Mouse (Mus musculus): ENCODE data around the gene Hivep2. TPM values are rescaled to one million over a fixed set of nuclear protein-coding genes. Genes with fewer than 3 reads are reported as not detected.

Hivep2 gene
- polyA plus RNA-seq, 1 experiment from 2014 or later = 6.9 TPM

- 61% methylated on average over 4 of the region's 4 CpGs for WGBS
- ATAC-seq (ENCODE audit: low FRiP score, low read depth) = peak; percentile 72; the same call in 1 of the 2 replicates
- no peaks in the 10 kb centered on the region for H3K27me3 ChIP-seq (replicated peaks)
These were observed 39.1 kb downstream of the Hivep2 start for GRCm38 (mm10) chr10:14004769-14005517.

GRCm38 (mm10) chr10:14009721-14010120 is 43.8 kb downstream of the Hivep2 start:
- Histone ChIP-seq H3K4me3 (no peak overlapping the region), H3K36me3 (no peaks in the 10 kb centered on the region), H3K27me3 (replicated peaks) (no peaks in the 10 kb centered on the region), H3K9ac (no peak overlapping the region), H3K4me2 (replicated peaks) (no peak overlapping the region), H3K27ac (no peak overlapping the region), H3K9me3 (no peaks in the 10 kb centered on the region), H3K4me1 (0 out of 2 replicates have a peak, but pooled peaks cover 5% of the 10 kb centered on the region)
- no peak for ATAC-seq (ENCODE audit: low FRiP score, low read depth)
- WGBS = 84% methylated on average over 2 of the region's 2 CpGs

More at GRCm38 (mm10) chr10:14004769-14005517, 39.1 kb downstream of the Hivep2 start:
- 0 out of 2 replicates have a peak, but pooled peaks cover 5% of the 10 kb centered on the region for H3K4me1 ChIP-seq
- no peak overlapping the region for H3K9ac ChIP-seq
- no peak overlapping the region for H3K4me3 ChIP-seq
- H3K36me3 ChIP-seq = no peaks in the 10 kb centered on the region
- H3K4me2 ChIP-seq (replicated peaks) = no peak overlapping the region
- no peak overlapping the region for H3K27ac ChIP-seq
- H3K9me3 ChIP-seq = no peaks in the 10 kb centered on the region

GRCm38 (mm10) chr10:14016287-14016970 is 50.6 kb downstream of the Hivep2 start:
- Histone ChIP-seq H3K4me1 (peaks cover 17% of the 10 kb centered on the region), H3K4me2 (replicated peaks) (no peak overlapping the region), H3K4me3 (no peak overlapping the region), H3K27ac (no peak overlapping the region), H3K9me3 (no peaks in the 10 kb centered on the region), H3K27me3 (replicated peaks) (no peaks in the 10 kb centered on the region), H3K36me3 (no peaks in the 10 kb centered on the region), H3K9ac (no peak overlapping the region)
- WGBS = 51% methylated on average over 13 of the region's 13 CpGs
- no peak for ATAC-seq (ENCODE audit: low FRiP score, low read depth)

- 54% methylated on average over 2 of the region's 2 CpGs for WGBS
- Histone ChIP-seq H3K27ac (no peak overlapping the region), H3K4me1 (peaks cover 17% of the 10 kb centered on the region), H3K4me2 (replicated peaks) (no peak overlapping the region), H3K9ac (no peak overlapping the region), H3K9me3 (no peaks in the 10 kb centered on the region), H3K27me3 (replicated peaks) (no peaks in the 10 kb centered on the region), H3K36me3 (no peaks in the 10 kb centered on the region), H3K4me3 (no peak overlapping the region)
- ATAC-seq (ENCODE audit: low FRiP score, low read depth) = no peak
These were observed 51.5 kb downstream of the Hivep2 start for GRCm38 (mm10) chr10:14017338-14017737.

- Histone ChIP-seq H3K36me3 (no peaks in the 10 kb centered on the region), H3K4me1 (peaks cover 17% of the 10 kb centered on the region), H3K4me2 (replicated peaks) (peak overlapping the region; percentile 36), H3K9me3 (no peaks in the 10 kb centered on the region), H3K27me3 (replicated peaks) (no peaks in the 10 kb centered on the region), H3K27ac (no peak overlapping the region), H3K9ac (no peak overlapping the region), H3K4me3 (no peak overlapping the region)
- no peak for ATAC-seq (ENCODE audit: low FRiP score, low read depth)
- WGBS = 4% methylated on average over 12 of the region's 12 CpGs
These were observed 52.0 kb downstream of the Hivep2 start for GRCm38 (mm10) chr10:14017822-14018364.

GRCm38 (mm10) chr10:14018672-14019071 is 52.8 kb downstream of the Hivep2 start:
- H3K9me3 ChIP-seq = no peaks in the 10 kb centered on the region
- H3K4me2 ChIP-seq (replicated peaks) = peak overlapping the region; percentile 36; the same call in 1 of the 2 replicates
- WGBS = 41% methylated on average over 7 of the region's 7 CpGs
- no peak overlapping the region for H3K27ac ChIP-seq
- no peaks in the 10 kb centered on the region for H3K36me3 ChIP-seq
- no peak overlapping the region for H3K9ac ChIP-seq
- no peak for ATAC-seq (ENCODE audit: low FRiP score, low read depth)
- H3K4me3 ChIP-seq = no peak overlapping the region
- peaks cover 17% of the 10 kb centered on the region for H3K4me1 ChIP-seq
- H3K27me3 ChIP-seq (replicated peaks) = no peaks in the 10 kb centered on the region

GRCm38 (mm10) chr10:14019198-14019597 is 53.3 kb downstream of the Hivep2 start:
- 64% methylated on average over 3 of the region's 3 CpGs for WGBS
- Histone ChIP-seq H3K9me3 (no peaks in the 10 kb centered on the region), H3K9ac (no peak overlapping the region), H3K36me3 (no peaks in the 10 kb centered on the region), H3K27me3 (replicated peaks) (no peaks in the 10 kb centered on the region), H3K27ac (no peak overlapping the region), H3K4me3 (no peak overlapping the region), H3K4me2 (replicated peaks) (no peak overlapping the region), H3K4me1 (peaks cover 17% of the 10 kb centered on the region)
- ATAC-seq (ENCODE audit: low FRiP score, low read depth) = no peak

GRCm38 (mm10) chr10:14020253-14020652 is 54.4 kb downstream of the Hivep2 start:
- no peak for ATAC-seq (ENCODE audit: low FRiP score, low read depth)
- Histone ChIP-seq H3K4me2 (replicated peaks) (no peak overlapping the region), H3K4me3 (no peak overlapping the region), H3K4me1 (peaks cover 17% of the 10 kb centered on the region), H3K36me3 (no peaks in the 10 kb centered on the region), H3K27ac (no peak overlapping the region), H3K9ac (no peak overlapping the region), H3K27me3 (replicated peaks) (no peaks in the 10 kb centered on the region), H3K9me3 (no peaks in the 10 kb centered on the region)
- WGBS = 47% methylated on average over 7 of the region's 7 CpGs

- 83% methylated on average over 7 of the region's 7 CpGs for WGBS
- Histone ChIP-seq H3K27me3 (replicated peaks) (no peaks in the 10 kb centered on the region), H3K9ac (no peak overlapping the region), H3K9me3 (no peaks in the 10 kb centered on the region), H3K4me1 (peaks cover 5% of the 10 kb centered on the region; the same call in 1 of the 2 replicates), H3K4me3 (no peak overlapping the region), H3K27ac (no peak overlapping the region), H3K36me3 (no peaks in the 10 kb centered on the region), H3K4me2 (replicated peaks) (no peak overlapping the region)
- no peak for ATAC-seq (ENCODE audit: low FRiP score, low read depth)
These were observed 59.1 kb downstream of the Hivep2 start for GRCm38 (mm10) chr10:14024971-14025370.

- H3K4me2 ChIP-seq (replicated peaks) = no peak overlapping the region
- H3K9me3 ChIP-seq = no peaks in the 10 kb centered on the region
- no peaks in the 10 kb centered on the region for H3K4me1 ChIP-seq
- H3K36me3 ChIP-seq = no peaks in the 10 kb centered on the region
- ATAC-seq (ENCODE audit: low FRiP score, low read depth) = no peak
- no peak overlapping the region for H3K27ac ChIP-seq
- H3K27me3 ChIP-seq (replicated peaks) = no peaks in the 10 kb centered on the region
- H3K4me3 ChIP-seq = no peak overlapping the region
- no peak overlapping the region for H3K9ac ChIP-seq
- 76% methylated on average over 1 of the region's 1 CpGs for WGBS
These were observed 61.9 kb downstream of the Hivep2 start for GRCm38 (mm10) chr10:14027751-14028150.

GRCm38 (mm10) chr10:14028956-14029355 is 63.1 kb downstream of the Hivep2 start:
- H3K36me3 ChIP-seq = no peaks in the 10 kb centered on the region
- no peaks in the 10 kb centered on the region for H3K9me3 ChIP-seq
- H3K4me3 ChIP-seq = no peak overlapping the region
- H3K27me3 ChIP-seq (replicated peaks) = no peaks in the 10 kb centered on the region
- no peak overlapping the region for H3K4me2 ChIP-seq (replicated peaks)
- no peak overlapping the region for H3K27ac ChIP-seq
- H3K9ac ChIP-seq = no peak overlapping the region
- WGBS = 95% methylated on average over 7 of the region's 7 CpGs
- ATAC-seq (ENCODE audit: low FRiP score, low read depth) = no peak
- no peaks in the 10 kb centered on the region for H3K4me1 ChIP-seq

- H3K9me3 ChIP-seq = no peaks in the 10 kb centered on the region
These were observed 64.7 kb downstream of the Hivep2 start for GRCm38 (mm10) chr10:14030458-14031035.

More at GRCm38 (mm10) chr10:14030458-14031035, 64.7 kb downstream of the Hivep2 start:
- WGBS = 87% methylated on average over 14 of the region's 14 CpGs
- Histone ChIP-seq H3K27ac (no peak overlapping the region), H3K4me3 (no peak overlapping the region), H3K36me3 (no peaks in the 10 kb centered on the region), H3K4me1 (no peaks in the 10 kb centered on the region), H3K9ac (no peak overlapping the region), H3K27me3 (replicated peaks) (no peaks in the 10 kb centered on the region), H3K4me2 (replicated peaks) (no peak overlapping the region)
- ATAC-seq (ENCODE audit: low FRiP score, low read depth) = no peak
